Mouse (Mus musculus): ENCODE data around the gene Rcan3. TPM values are rescaled to one million over a fixed set of nuclear protein-coding genes. Genes with fewer than 3 reads are reported as not detected.
A peak's percentile ranks its signal among the peaks of the same experiment; 100 is the strongest.

Rcan3 gene
- polyA plus RNA-seq (2012; rRNA removed) = 74.3 and 80.4 TPM in 2 replicates

GRCm38 (mm10) chr4:135433443-135434394 lies at the start of gene Rcan3:
Gene Rcan3 (minus strand): TSS chr4:135433853.
- Histone ChIP-seq H3K27ac (ENCODE audit: insufficient read depth, low read length) (peak within 1 kb of the TSS; percentile 95), H3K4me3 (replicated peaks; ENCODE audit: insufficient read depth, low read depth, low read length) (peak within 1 kb of the TSS; percentile 96), H3K27me3 (ENCODE audit: control insufficient read depth, insufficient read depth, low read length) (no peaks in the 10 kb centered on the region), H3K4me1 (ENCODE audit: control insufficient read depth, insufficient read depth, low read length) (peaks cover 9% of the 10 kb centered on the region)
- WGBS = under 1% methylated on average over 77 of the region's 79 CpGs
- DNase-seq = peak; percentile 83
- TF ChIP-seq POLR2A (IDR thresholded peaks at IDR 0.05; ENCODE audit: borderline replicate concordance, insufficient read depth, low read length) = peak; percentile 50; the same call in 1 of the 2 replicates
- no peak for TF ChIP-seq CTCF (IDR thresholded peaks at IDR 0.05; ENCODE audit: borderline replicate concordance, insufficient read depth, low read depth, low read length)

- Histone ChIP-seq H3K27me3 (ENCODE audit: control insufficient read depth, insufficient read depth, low read length) (no peaks in the 10 kb centered on the region), H3K27ac (ENCODE audit: insufficient read depth, low read length) (no peak overlapping the region), H3K4me1 (ENCODE audit: control insufficient read depth, insufficient read depth, low read length) (0 out of 2 replicates have a peak, but pooled peaks cover 3% of the 10 kb centered on the region), H3K4me3 (replicated peaks; ENCODE audit: insufficient read depth, low read depth, low read length) (no peak overlapping the region)
- WGBS = 84% methylated on average over 9 of the region's 9 CpGs
- no peak for TF ChIP-seq POLR2A (IDR thresholded peaks at IDR 0.05; ENCODE audit: borderline replicate concordance, insufficient read depth, low read length)
- TF ChIP-seq CTCF (IDR thresholded peaks at IDR 0.05; ENCODE audit: borderline replicate concordance, insufficient read depth, low read depth, low read length) = no peak
- no peak for DNase-seq
Observed at GRCm38 (mm10) chr4:135480370-135480769, 46.7 kb upstream of the Rcan3 start.

GRCm38 (mm10) chr4:135477851-135478250 lies 44.2 kb upstream of the Rcan3 start:
- no peak overlapping the region for H3K27ac ChIP-seq (ENCODE audit: insufficient read depth, low read length)

GRCm38 (mm10) chr4:135463406-135463805 lies 29.8 kb upstream of the Rcan3 start:
- TF ChIP-seq POLR2A (IDR thresholded peaks at IDR 0.05; ENCODE audit: borderline replicate concordance, insufficient read depth, low read length) = no peak
- TF ChIP-seq CTCF (IDR thresholded peaks at IDR 0.05; ENCODE audit: borderline replicate concordance, insufficient read depth, low read depth, low read length) = no peak

More at GRCm38 (mm10) chr4:135477851-135478250, 44.2 kb upstream of the Rcan3 start:
- no peak for TF ChIP-seq CTCF (IDR thresholded peaks at IDR 0.05; ENCODE audit: borderline replicate concordance, insufficient read depth, low read depth, low read length)
- no peak for TF ChIP-seq POLR2A (IDR thresholded peaks at IDR 0.05; ENCODE audit: borderline replicate concordance, insufficient read depth, low read length)
- Histone ChIP-seq H3K4me3 (replicated peaks; ENCODE audit: insufficient read depth, low read depth, low read length) (no peak overlapping the region), H3K4me1 (ENCODE audit: control insufficient read depth, insufficient read depth, low read length) (no peaks in the 10 kb centered on the region), H3K27me3 (ENCODE audit: control insufficient read depth, insufficient read depth, low read length) (no peaks in the 10 kb centered on the region)
- DNase-seq = no peak
- WGBS = 81% methylated on average over 10 of the region's 10 CpGs

GRCm38 (mm10) chr4:135453572-135453971 lies 19.9 kb upstream of the Rcan3 start:
- no peak for DNase-seq
- TF ChIP-seq CTCF (IDR thresholded peaks at IDR 0.05; ENCODE audit: borderline replicate concordance, insufficient read depth, low read depth, low read length) = no peak
- TF ChIP-seq POLR2A (IDR thresholded peaks at IDR 0.05; ENCODE audit: borderline replicate concordance, insufficient read depth, low read length) = no peak
- Histone ChIP-seq H3K27me3 (ENCODE audit: control insufficient read depth, insufficient read depth, low read length) (no peaks in the 10 kb centered on the region), H3K27ac (ENCODE audit: insufficient read depth, low read length) (no peak overlapping the region), H3K4me1 (ENCODE audit: control insufficient read depth, insufficient read depth, low read length) (peaks cover 3% of the 10 kb centered on the region; the same call in 1 of the 2 replicates), H3K4me3 (replicated peaks; ENCODE audit: insufficient read depth, low read depth, low read length) (no peak overlapping the region)
- WGBS = 82% methylated on average over 12 of the region's 12 CpGs

More at GRCm38 (mm10) chr4:135463406-135463805, 29.8 kb upstream of the Rcan3 start:
- no peak overlapping the region for H3K4me3 ChIP-seq (replicated peaks; ENCODE audit: insufficient read depth, low read depth, low read length)
- no peak for DNase-seq
- H3K27ac ChIP-seq (ENCODE audit: insufficient read depth, low read length) = no peak overlapping the region
- H3K27me3 ChIP-seq (ENCODE audit: control insufficient read depth, insufficient read depth, low read length) = no peaks in the 10 kb centered on the region
- H3K4me1 ChIP-seq (ENCODE audit: control insufficient read depth, insufficient read depth, low read length) = no peaks in the 10 kb centered on the region
- 80% methylated on average over 11 of the region's 11 CpGs for WGBS

GRCm38 (mm10) chr4:135453164-135453563 lies 19.5 kb upstream of the Rcan3 start:
- DNase-seq = no peak
- no peak overlapping the region for H3K27ac ChIP-seq (ENCODE audit: insufficient read depth, low read length)
- peaks cover 3% of the 10 kb centered on the region; the same call in 1 of the 2 replicates for H3K4me1 ChIP-seq (ENCODE audit: control insufficient read depth, insufficient read depth, low read length)
- 84% methylated on average over 6 of the region's 6 CpGs for WGBS
- no peak for TF ChIP-seq CTCF (IDR thresholded peaks at IDR 0.05; ENCODE audit: borderline replicate concordance, insufficient read depth, low read depth, low read length)
- TF ChIP-seq POLR2A (IDR thresholded peaks at IDR 0.05; ENCODE audit: borderline replicate concordance, insufficient read depth, low read length) = no peak
- H3K27me3 ChIP-seq (ENCODE audit: control insufficient read depth, insufficient read depth, low read length) = no peaks in the 10 kb centered on the region
- H3K4me3 ChIP-seq (replicated peaks; ENCODE audit: insufficient read depth, low read depth, low read length) = no peak overlapping the region

- WGBS = 32% methylated on average over 18 of the region's 18 CpGs
- H3K4me1 ChIP-seq (ENCODE audit: control insufficient read depth, insufficient read depth, low read length) = peaks cover 3% of the 10 kb centered on the region; the same call in 1 of the 2 replicates
- H3K27ac ChIP-seq (ENCODE audit: insufficient read depth, low read length) = no peak overlapping the region
- H3K4me3 ChIP-seq (replicated peaks; ENCODE audit: insufficient read depth, low read depth, low read length) = no peak overlapping the region
- no peak for DNase-seq
- H3K27me3 ChIP-seq (ENCODE audit: control insufficient read depth, insufficient read depth, low read length) = no peaks in the 10 kb centered on the region
- TF ChIP-seq POLR2A (IDR thresholded peaks at IDR 0.05; ENCODE audit: borderline replicate concordance, insufficient read depth, low read length) (no peak), CTCF (IDR thresholded peaks at IDR 0.05; ENCODE audit: borderline replicate concordance, insufficient read depth, low read depth, low read length) (no peak)
Observed at GRCm38 (mm10) chr4:135451360-135452015, 17.8 kb upstream of the Rcan3 start.
